Mouse (Mus musculus) forebrain, embryonic 11.5 days (tissue): ENCODE data around the gene Pi16. TPM values are rescaled to one million over a fixed set of nuclear protein-coding genes. Genes with fewer than 3 reads are reported as not detected.

Source experiments
- ATAC-seq: fragments of 200-750 bp; cut with Nextera tagmentation; replicated peaks from 2 replicates; pipeline ENCODE4 v1.8.0; 2017; ENCODE audit warnings: moderate TSS enrichment; ENCODE audit not compliant: low FRiP score
- DNase-seq: peaks from one replicate; pipeline ENCODE4 v3.0.0-alpha.2; 2017; ENCODE audit warnings: low spot score
- H3K27ac ChIP-seq: fragments of 300-500 bp; sonication (generic); 2 replicates; pipeline ENCODE4 v1.5.1; 2014; ENCODE audit warnings: low read depth, low read length
- H3K27me3 ChIP-seq: fragments of 300-500 bp; sonication (generic); 2 replicates; pipeline ENCODE4 v1.6.1; 2014; ENCODE audit warnings: mild to moderate bottlenecking, low read length, mixed read lengths; ENCODE audit not compliant: control insufficient read depth, insufficient read depth
- H3K36me3 ChIP-seq: fragments of 300-500 bp; sonication (generic); 2 replicates; pipeline ENCODE4 v1.6.1; 2014; ENCODE audit warnings: mild to moderate bottlenecking, low read length, moderate library complexity, mixed read lengths; ENCODE audit not compliant: control insufficient read depth, insufficient read depth
- H3K4me1 ChIP-seq: fragments of 300-500 bp; sonication (generic); replicated peaks from 2 replicates; pipeline ENCODE4 v1.6.1; 2014; ENCODE audit warnings: low read length, mixed read lengths; ENCODE audit not compliant: control insufficient read depth, insufficient read depth
- H3K4me2 ChIP-seq: fragments of 300-500 bp; sonication (generic); 2 replicates; pipeline ENCODE4 v1.6.1; 2014; ENCODE audit warnings: low read depth, mild to moderate bottlenecking, low read length, moderate library complexity, mixed read lengths; ENCODE audit not compliant: severe bottlenecking
- H3K4me3 ChIP-seq: fragments of 300-500 bp; sonication (generic); 2 replicates; pipeline ENCODE4 v1.5.1; 2014; ENCODE audit warnings: low read depth, low read length
- H3K9ac ChIP-seq: fragments of 300-500 bp; sonication (generic); 2 replicates; pipeline ENCODE4 v1.6.1; 2014; ENCODE audit warnings: low read length
- H3K9me3 ChIP-seq: fragments of 300-500 bp; sonication (generic); 2 replicates; pipeline ENCODE4 v1.6.1; 2016; ENCODE audit warnings: low read length, mixed read lengths; ENCODE audit not compliant: control insufficient read depth
- WGBS: fragments of 180-500 bp; shearing (Covaris S2); extraction: QIAGEN DNeasy Blood & Tissue Kit; methylation state at CpG from one replicate; pipeline ENCODE4 v1.1.7; 2014; 5-methylcytosine and 5-hydroxymethylcytosine counted together
- polyA plus RNA-seq: library from polyadenylated mRNA; unstranded; fragments of >200 nt; fragmentation: Nextera tagmentation; extraction: Ambion mirVana; gene quantifications from 2 replicates; pipeline ENCODE4 v1.2.1, GENCODE M21; 2014

Pi16 gene
- polyA plus RNA-seq, 1 experiment from 2014 or later = 0.59 TPM

DNA sequence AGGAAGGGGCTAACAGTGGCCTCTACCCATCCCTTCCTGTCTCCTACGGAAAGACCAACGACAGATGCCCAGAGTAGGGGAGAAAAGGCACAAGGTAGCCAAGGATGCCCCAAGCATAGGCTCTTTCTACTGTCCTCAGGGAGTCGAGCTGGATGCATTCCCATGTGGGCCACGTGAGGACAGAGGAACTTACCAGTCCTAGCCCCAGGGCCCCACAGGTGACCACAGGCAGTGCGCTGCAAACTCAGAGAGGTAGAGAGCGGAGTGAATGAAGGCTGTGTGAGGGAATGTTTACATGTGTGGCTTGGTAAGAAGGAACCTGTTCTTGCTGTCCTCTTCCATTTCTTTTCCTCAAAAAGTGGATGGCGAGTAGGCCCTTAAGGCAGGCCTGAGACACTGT is 11.6 kb upstream of the Pi16 start:
- H3K4me1 ChIP-seq = peaks cover 4% of the 10 kb centered on the region; the same call in 1 of the 2 replicates
- 68% methylated on average over 7 of the region's 7 CpGs for WGBS
- no peak overlapping the region for H3K4me2 ChIP-seq
- no peak overlapping the region for H3K4me3 ChIP-seq
- H3K9me3 ChIP-seq = no peaks in the 10 kb centered on the region
- no peaks in the 10 kb centered on the region for H3K27me3 ChIP-seq
- no peak for ATAC-seq
- no peaks in the 10 kb centered on the region; the same call in 1 of the 2 replicates for H3K36me3 ChIP-seq
- H3K27ac ChIP-seq = no peak overlapping the region
- DNase-seq = no peak
- no peak overlapping the region for H3K9ac ChIP-seq

DNA sequence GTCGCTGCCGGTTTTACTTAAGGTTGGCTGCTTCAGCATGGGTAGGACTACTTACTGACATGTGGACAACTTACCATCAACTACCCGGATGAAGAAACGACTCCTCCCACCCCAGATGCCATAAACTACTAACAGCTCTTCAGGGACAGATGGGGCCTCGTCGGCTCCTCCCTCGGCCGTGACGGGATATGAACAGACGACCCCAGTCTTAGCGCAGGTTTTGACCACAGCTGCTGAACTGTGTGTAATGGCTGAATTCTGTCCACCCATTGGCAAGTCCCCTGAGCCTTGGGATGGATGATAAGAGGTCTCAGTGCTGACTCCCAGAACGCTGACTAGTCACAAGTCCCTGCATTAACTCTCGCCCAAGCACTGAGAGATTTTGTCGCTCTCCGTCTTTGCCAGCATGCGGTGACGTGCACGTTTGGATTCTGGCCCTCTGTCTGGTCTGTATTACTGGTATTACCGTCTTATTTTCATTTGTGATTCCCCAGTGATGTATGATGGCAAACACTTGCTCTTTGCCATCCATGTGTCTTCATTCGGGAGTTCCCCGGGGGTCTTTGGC is 7.3 kb upstream of the Pi16 start:
- no peak for ATAC-seq
- no peak overlapping the region for H3K4me2 ChIP-seq
- DNase-seq = no peak
- no peak overlapping the region for H3K9ac ChIP-seq
- no peaks in the 10 kb centered on the region for H3K27me3 ChIP-seq
- no peaks in the 10 kb centered on the region for H3K36me3 ChIP-seq
- WGBS = 88% methylated on average over 21 of the region's 21 CpGs
- no peak overlapping the region for H3K27ac ChIP-seq
- no peaks in the 10 kb centered on the region; the same call in 1 of the 2 replicates for H3K9me3 ChIP-seq
- no peak overlapping the region for H3K4me3 ChIP-seq
- peaks cover 4% of the 10 kb centered on the region; the same call in 1 of the 2 replicates for H3K4me1 ChIP-seq

DNA sequence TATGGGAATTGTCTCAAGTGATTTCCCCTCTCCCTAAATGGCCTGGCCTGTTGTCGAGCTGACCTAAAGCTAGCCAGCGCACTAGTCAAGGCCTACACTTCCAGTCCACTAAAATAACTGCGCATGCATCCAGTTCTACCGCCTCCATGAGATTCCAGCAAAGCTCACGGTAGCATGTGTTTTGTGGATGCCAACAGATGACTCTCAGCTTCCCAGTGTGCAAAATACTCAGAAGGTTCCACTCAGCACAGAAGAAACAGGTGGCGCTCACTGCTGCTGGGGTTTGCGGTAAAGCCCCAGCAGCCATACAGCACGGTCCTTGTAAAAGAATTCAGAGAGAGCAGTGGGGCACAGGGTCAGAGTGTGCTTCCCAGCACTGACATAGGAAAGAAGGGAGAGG is 5.9 kb upstream of the Pi16 start:
- no peak for ATAC-seq
- no peaks in the 10 kb centered on the region; the same call in 1 of the 2 replicates for H3K9me3 ChIP-seq
- no peak overlapping the region for H3K4me3 ChIP-seq
- H3K36me3 ChIP-seq = no peaks in the 10 kb centered on the region
- DNase-seq = no peak
- no peak overlapping the region for H3K27ac ChIP-seq
- no peaks in the 10 kb centered on the region for H3K4me1 ChIP-seq
- 89% methylated on average over 8 of the region's 8 CpGs for WGBS
- H3K9ac ChIP-seq = no peak overlapping the region
- no peaks in the 10 kb centered on the region for H3K27me3 ChIP-seq
- H3K4me2 ChIP-seq = no peak overlapping the region

DNA sequence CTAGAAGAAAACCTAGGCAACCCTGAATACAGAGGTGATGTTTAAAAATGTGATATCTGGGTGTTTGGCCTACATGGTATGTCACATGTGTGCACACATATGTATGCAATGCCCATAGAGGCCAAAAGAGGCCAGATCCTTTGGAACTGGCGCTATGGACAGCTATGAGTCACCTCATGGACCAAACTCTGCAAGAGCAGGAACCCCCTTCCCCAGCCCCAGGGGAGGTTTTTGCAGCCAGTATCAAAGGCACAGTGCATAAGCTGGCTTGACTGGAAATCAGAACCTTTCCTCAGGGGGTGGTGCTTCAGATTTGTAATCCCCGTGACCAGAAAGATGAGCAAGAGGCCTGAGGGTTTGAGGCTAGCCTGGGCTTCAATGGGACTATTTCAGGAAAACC is 5.4 kb upstream of the Pi16 start:
- 88% methylated on average over 2 of the region's 2 CpGs for WGBS
- ATAC-seq (no peak), DNase-seq (no peak)
- H3K4me1 ChIP-seq = no peaks in the 10 kb centered on the region
- H3K9ac ChIP-seq = no peak overlapping the region
- no peak overlapping the region for H3K4me2 ChIP-seq
- H3K27me3 ChIP-seq = no peaks in the 10 kb centered on the region
- H3K4me3 ChIP-seq = no peak overlapping the region
- H3K27ac ChIP-seq = no peak overlapping the region
- H3K36me3 ChIP-seq = no peaks in the 10 kb centered on the region
- H3K9me3 ChIP-seq = no peaks in the 10 kb centered on the region; the same call in 1 of the 2 replicates

DNA sequence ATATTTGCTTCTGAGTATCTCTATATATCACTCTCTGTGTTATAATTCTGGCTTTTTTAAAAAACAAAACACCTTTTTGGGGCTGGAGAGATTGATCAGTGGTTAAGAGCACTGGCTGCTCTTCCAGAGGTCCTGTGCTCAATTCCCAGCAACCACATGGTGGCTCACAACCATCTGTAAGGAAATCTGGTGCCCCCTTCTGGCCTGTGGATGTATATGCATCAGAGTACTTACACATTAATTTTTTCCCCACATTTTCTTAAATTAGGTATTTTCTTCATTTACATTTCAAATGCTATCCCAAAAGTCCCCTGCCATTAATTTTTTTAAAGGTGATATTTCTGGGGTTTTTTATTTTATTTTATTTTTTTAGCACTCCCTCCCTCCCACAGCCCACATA is 4.2 kb upstream of the Pi16 start:
- no peak overlapping the region for H3K4me2 ChIP-seq
- no peak for ATAC-seq
- H3K9ac ChIP-seq = no peak overlapping the region
- no peaks in the 10 kb centered on the region for H3K4me1 ChIP-seq
- no peak for DNase-seq
- no peak overlapping the region for H3K4me3 ChIP-seq
- H3K27ac ChIP-seq = no peak overlapping the region
- H3K27me3 ChIP-seq = no peaks in the 10 kb centered on the region
- H3K36me3 ChIP-seq = no peaks in the 10 kb centered on the region
- H3K9me3 ChIP-seq = no peaks in the 10 kb centered on the region; the same call in 1 of the 2 replicates

DNA sequence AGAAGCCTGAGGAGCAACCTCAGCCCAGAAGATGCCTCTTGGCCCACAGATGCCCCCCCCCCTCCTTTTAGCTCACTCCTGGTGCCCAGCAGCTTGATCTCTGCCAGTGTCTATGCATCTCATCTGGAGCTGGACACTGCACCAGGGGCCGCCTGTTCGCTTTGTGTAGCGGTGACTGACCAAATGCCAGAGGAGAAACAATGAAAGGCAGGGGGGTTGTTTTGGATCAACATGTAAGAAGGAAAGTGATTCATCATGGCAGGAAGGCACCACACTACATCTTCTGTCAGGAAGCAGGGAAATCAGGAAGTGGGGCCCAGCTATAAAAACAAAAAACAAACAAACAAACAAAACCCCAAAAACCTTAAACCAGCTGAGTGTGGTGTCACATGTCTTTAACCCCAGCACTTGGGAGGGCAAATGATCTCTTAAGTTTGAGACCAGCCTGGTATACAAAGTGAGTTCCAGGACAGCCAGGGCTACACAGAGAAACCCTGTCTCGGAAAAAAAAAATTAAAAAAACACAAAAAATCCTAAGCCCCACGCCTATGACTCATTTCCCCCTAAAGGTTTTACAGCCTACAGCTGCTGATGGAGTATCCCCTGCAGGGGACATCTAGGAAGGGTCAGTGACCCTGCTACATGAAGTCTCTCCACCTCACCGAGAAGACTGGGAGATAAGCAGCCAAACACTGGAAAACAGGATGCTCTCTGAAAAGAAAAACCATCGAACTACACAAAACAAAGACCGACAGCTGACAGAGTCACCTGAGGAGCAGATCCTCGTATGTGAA is 1.6 kb upstream of the Pi16 start:
- Histone ChIP-seq H3K4me2 (no peak overlapping the region), H3K36me3 (no peaks in the 10 kb centered on the region), H3K4me1 (no peaks in the 10 kb centered on the region), H3K27ac (no peak overlapping the region), H3K9ac (no peak overlapping the region), H3K9me3 (no peaks in the 10 kb centered on the region; the same call in 1 of the 2 replicates), H3K27me3 (peaks cover 5% of the 10 kb centered on the region; the same call in 1 of the 2 replicates), H3K4me3 (no peak overlapping the region)
- DNase-seq (no peak), ATAC-seq (no peak)
- WGBS = 44% methylated on average over 9 of the region's 9 CpGs

DNA sequence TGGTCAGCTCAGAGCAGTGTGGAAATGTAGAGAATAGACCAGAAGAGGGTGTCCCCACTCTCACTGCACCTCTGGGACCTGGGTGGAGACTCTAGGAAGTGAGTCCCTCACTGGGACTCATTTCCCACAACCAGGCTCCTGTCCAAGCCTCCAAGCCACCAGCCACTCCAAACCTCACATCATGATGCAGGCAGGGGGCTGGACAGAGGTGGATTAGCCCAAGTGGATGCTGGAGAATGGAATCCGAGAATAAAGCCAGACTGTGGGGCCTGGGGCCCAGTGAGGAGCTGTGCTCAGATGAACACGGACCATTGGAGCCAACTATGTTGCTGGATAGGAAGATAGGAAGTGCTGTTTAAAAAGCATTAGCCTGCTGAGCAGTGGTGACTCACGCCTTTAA is 589 bp upstream of the Pi16 start:
- no peak overlapping the region for H3K9ac ChIP-seq
- H3K27ac ChIP-seq = no peak overlapping the region
- no peaks in the 10 kb centered on the region for H3K36me3 ChIP-seq
- 59% methylated on average over 3 of the region's 3 CpGs for WGBS
- DNase-seq (no peak), ATAC-seq (no peak)
- H3K9me3 ChIP-seq = no peaks in the 10 kb centered on the region; the same call in 1 of the 2 replicates
- peaks cover 14% of the 10 kb centered on the region for H3K27me3 ChIP-seq
- H3K4me3 ChIP-seq = no peak overlapping the region
- no peak overlapping the region for H3K4me2 ChIP-seq
- H3K4me1 ChIP-seq = no peaks in the 10 kb centered on the region

DNA sequence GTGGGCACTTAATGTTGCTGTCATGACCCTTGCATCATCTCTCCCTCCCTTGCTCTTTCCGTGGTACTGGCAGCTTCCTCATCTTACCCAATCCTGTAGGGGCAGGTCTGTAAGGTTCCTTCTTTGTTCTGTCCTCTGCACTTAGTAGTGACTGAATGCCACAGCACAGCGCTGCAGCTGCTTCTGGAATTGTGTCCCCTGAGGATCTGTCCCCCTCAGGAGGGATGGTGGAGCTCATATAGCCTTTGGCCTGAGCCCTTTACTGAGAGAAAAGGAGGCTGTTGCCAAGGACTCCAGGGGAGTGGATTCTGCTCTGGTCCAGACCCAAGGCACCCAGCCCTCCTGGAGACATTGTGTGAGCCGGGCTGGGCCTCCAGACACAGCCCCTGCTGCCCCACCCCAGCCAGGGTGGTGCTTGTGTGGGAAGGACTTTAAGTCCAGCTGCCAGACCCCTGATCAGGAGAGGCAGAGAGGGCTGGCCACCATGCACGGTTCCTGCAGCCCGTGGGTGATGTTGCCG is 1.3 kb downstream of the Pi16 start:
- Histone ChIP-seq H3K4me1 (no peaks in the 10 kb centered on the region), H3K9ac (no peak overlapping the region), H3K27ac (no peak overlapping the region), H3K36me3 (no peaks in the 10 kb centered on the region), H3K9me3 (no peaks in the 10 kb centered on the region), H3K4me2 (no peak overlapping the region), H3K27me3 (peaks cover 24% of the 10 kb centered on the region), H3K4me3 (no peak overlapping the region)
- DNase-seq (no peak), ATAC-seq (no peak)
- 53% methylated on average over 6 of the region's 6 CpGs for WGBS
